Mouse (Mus musculus) kidney, embryonic 16.5 days (tissue): ENCODE data around the gene Fdx1. TPM values are rescaled to one million over a fixed set of nuclear protein-coding genes. Genes with fewer than 3 reads are reported as not detected.
A peak's percentile ranks its signal among the peaks of the same experiment; 100 is the strongest.

Source experiments
- ATAC-seq: fragments of 200-750 bp; cut with Nextera tagmentation; 2 replicates; pipeline ENCODE4 v1.8.0; 2017; ENCODE audit warnings: moderate TSS enrichment; ENCODE audit not compliant: low FRiP score, low TSS enrichment
- H3K27ac ChIP-seq: fragments of 300-500 bp; sonication (generic); 2 replicates; pipeline ENCODE4 v1.5.1; 2014; ENCODE audit warnings: low read length
- H3K27me3 ChIP-seq: fragments of 300-500 bp; sonication (generic); 2 replicates; pipeline ENCODE4 v1.6.1; 2014; ENCODE audit warnings: low read length, control low read depth, mixed read lengths; ENCODE audit not compliant: insufficient read depth
- H3K36me3 ChIP-seq: fragments of 300-500 bp; sonication (generic); 2 replicates; pipeline ENCODE4 v1.6.1; 2014; ENCODE audit warnings: low read length, control low read depth, mixed read lengths; ENCODE audit not compliant: insufficient read depth
- H3K4me1 ChIP-seq: fragments of 300-500 bp; sonication (generic); 2 replicates; pipeline ENCODE4 v1.6.1; 2014; ENCODE audit warnings: low read length, control low read depth, mixed read lengths; ENCODE audit not compliant: insufficient read depth
- H3K4me2 ChIP-seq: fragments of 300-500 bp; sonication (generic); replicated peaks from 2 replicates; pipeline ENCODE4 v1.6.1; 2014; ENCODE audit warnings: low read depth, low read length
- H3K4me3 ChIP-seq: fragments of 300-500 bp; sonication (generic); 2 replicates; pipeline ENCODE4 v1.5.1; 2014; ENCODE audit warnings: mild to moderate bottlenecking, low read length
- H3K9ac ChIP-seq: fragments of 300-500 bp; sonication (generic); replicated peaks from 2 replicates; pipeline ENCODE4 v1.6.1; 2014; ENCODE audit warnings: low read length
- H3K9me3 ChIP-seq: fragments of 300-500 bp; sonication (generic); 2 replicates; pipeline ENCODE4 v1.6.1; 2016; ENCODE audit warnings: low read length, control low read depth
- WGBS: fragments of 180-500 bp; shearing (Covaris S2); extraction: QIAGEN DNeasy Blood & Tissue Kit; methylation state at CpG from one replicate; pipeline ENCODE4 v1.1.7; 2014; 5-methylcytosine and 5-hydroxymethylcytosine counted together
- polyA plus RNA-seq: library from polyadenylated mRNA; unstranded; fragments of >200 nt; fragmentation: Nextera tagmentation; extraction: Ambion mirVana; gene quantifications from 2 replicates; pipeline ENCODE4 v1.2.1, GENCODE M21; 2015

Gene Fdx1
- polyA plus RNA-seq, 1 experiment from 2014 or later: 119 TPM

DNA sequence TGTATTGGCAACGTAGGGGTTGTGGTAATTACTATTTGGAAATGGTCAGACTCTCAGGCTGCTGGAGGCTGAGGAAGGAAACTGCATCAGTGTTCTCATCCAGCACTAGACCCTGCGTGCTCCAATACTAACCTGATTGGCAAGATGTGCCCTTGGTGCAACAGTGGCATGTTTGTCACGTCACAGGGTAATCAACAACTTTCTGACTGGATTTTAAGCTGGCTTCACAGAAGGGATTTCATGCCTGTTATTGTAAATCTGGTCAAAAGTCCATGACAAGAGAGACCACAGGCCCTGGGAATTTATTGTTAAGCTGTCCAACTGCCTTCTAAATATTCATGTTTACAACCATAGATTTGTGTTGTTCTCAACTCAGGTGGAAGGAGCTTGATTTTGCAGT is 13.1 kb downstream of the Fdx1 start:
- no peaks in the 10 kb centered on the region for H3K27me3 ChIP-seq
- no peak for ATAC-seq
- no peak overlapping the region for H3K4me3 ChIP-seq
- no peaks in the 10 kb centered on the region for H3K4me1 ChIP-seq
- H3K36me3 ChIP-seq: peaks cover 25% of the 10 kb centered on the region
- no peaks in the 10 kb centered on the region for H3K9me3 ChIP-seq
- no peak overlapping the region for H3K4me2 ChIP-seq
- no peak overlapping the region for H3K27ac ChIP-seq
- WGBS: 86% methylated on average over 3 of the region's 3 CpGs
- H3K9ac ChIP-seq: no peak overlapping the region

DNA sequence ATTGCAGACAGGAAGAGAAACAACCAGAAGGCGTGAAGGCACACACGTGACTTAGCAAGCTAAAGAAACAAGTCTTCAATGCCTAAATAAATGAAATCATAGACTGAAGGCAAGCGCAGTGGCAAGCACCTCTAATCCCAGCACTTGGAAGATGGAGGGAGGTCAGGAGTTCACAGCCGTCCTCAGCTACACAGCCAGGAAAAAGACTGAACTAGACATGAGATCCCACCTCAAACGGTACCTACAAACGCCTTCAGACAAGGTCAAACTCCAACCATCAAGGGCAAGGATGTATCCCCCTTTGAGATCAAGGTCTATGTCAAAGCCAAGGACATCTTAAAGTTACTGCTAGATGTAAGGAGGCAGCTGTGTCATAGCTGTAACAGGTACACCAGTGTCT is 19.4 kb downstream of the Fdx1 start:
- Histone ChIP-seq H3K9ac (no peak overlapping the region), H3K9me3 (no peaks in the 10 kb centered on the region), H3K27ac (no peak overlapping the region), H3K36me3 (peaks cover 33% of the 10 kb centered on the region), H3K4me2 (no peak overlapping the region), H3K4me1 (no peaks in the 10 kb centered on the region), H3K27me3 (no peaks in the 10 kb centered on the region), H3K4me3 (no peak overlapping the region)
- WGBS: 88% methylated on average over 6 of the region's 6 CpGs
- no peak for ATAC-seq

GRCm38 (mm10) chr9:51934641-51935040 is 28.7 kb downstream of the Fdx1 start:
- Histone ChIP-seq H3K9ac (no peak overlapping the region), H3K4me3 (no peak overlapping the region), H3K9me3 (no peaks in the 10 kb centered on the region), H3K4me1 (no peaks in the 10 kb centered on the region), H3K36me3 (no peaks in the 10 kb centered on the region), H3K27me3 (no peaks in the 10 kb centered on the region), H3K4me2 (no peak overlapping the region), H3K27ac (no peak overlapping the region)
- ATAC-seq: no peak
- 65% methylated on average over 1 of the region's 1 CpGs for WGBS

DNA sequence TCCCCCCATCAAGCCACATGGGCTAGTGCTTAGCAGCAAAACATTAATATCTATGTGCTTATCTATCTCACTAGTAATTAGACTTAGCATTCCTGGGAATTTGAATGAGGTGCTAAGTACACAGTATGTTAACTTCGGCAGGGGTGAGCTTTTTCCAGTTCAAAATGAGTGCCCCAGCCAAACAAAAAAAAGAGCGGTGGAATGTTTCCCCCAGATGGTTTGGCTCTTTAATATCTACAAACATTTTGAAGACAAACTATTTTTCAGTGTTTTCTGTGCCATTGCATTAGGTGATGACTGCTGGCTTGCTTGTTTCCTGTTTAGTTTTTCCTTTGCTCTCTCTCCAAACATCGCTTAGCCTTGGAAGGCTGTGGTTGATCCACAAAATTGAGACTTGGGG is 31.4 kb downstream of the Fdx1 start:
- Histone ChIP-seq H3K9me3 (no peaks in the 10 kb centered on the region), H3K9ac (no peak overlapping the region), H3K27ac (no peak overlapping the region), H3K4me2 (no peak overlapping the region), H3K36me3 (no peaks in the 10 kb centered on the region), H3K4me1 (0 out of 2 replicates have a peak, but pooled peaks cover 5% of the 10 kb centered on the region), H3K27me3 (no peaks in the 10 kb centered on the region), H3K4me3 (no peak overlapping the region)
- no peak for ATAC-seq
- WGBS: 79% methylated on average over 3 of the region's 3 CpGs

- no peaks in the 10 kb centered on the region for H3K27me3 ChIP-seq
- H3K4me2 ChIP-seq: no peak overlapping the region
- ATAC-seq: no peak
- no peak overlapping the region for H3K4me3 ChIP-seq
- 0 out of 2 replicates have a peak, but pooled peaks cover 5% of the 10 kb centered on the region for H3K4me1 ChIP-seq
- no peak overlapping the region for H3K9ac ChIP-seq
- H3K27ac ChIP-seq: no peak overlapping the region
- 93% methylated on average over 7 of the region's 7 CpGs for WGBS
- H3K36me3 ChIP-seq: no peaks in the 10 kb centered on the region
- H3K9me3 ChIP-seq: no peaks in the 10 kb centered on the region
Measured at GRCm38 (mm10) chr9:51931054-51931690, 32.2 kb downstream of the Fdx1 start.

GRCm38 (mm10) chr9:51929972-51930371 is 33.4 kb downstream of the Fdx1 start:
- no peaks in the 10 kb centered on the region for H3K27me3 ChIP-seq
- ATAC-seq: no peak
- 76% methylated on average over 5 of the region's 5 CpGs for WGBS

DNA sequence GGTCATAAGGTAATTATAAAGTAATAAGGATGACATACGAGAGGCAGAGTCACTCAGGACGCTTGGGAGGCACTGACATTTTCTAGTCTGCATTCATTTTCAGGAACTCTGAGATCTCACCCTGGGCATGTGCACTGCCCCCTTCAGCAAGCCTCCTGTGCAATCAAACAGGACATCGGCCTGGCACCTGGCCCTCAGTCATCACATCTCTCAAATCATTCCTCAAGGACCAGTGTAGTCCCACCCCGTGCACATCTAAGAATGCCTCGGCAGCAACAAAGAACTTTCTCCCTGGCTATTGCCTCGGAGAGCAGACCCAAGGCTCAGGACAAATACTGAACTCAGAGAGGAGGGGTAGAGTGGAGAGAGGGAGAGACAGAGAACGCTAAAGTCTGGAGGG is 34.7 kb downstream of the Fdx1 start:
- Histone ChIP-seq H3K4me1 (0 out of 2 replicates have a peak, but pooled peaks cover 5% of the 10 kb centered on the region), H3K4me3 (no peak overlapping the region), H3K27ac (no peak overlapping the region), H3K36me3 (no peaks in the 10 kb centered on the region), H3K9ac (no peak overlapping the region), H3K27me3 (no peaks in the 10 kb centered on the region), H3K4me2 (no peak overlapping the region), H3K9me3 (no peaks in the 10 kb centered on the region)
- ATAC-seq: no peak
- 51% methylated on average over 7 of the region's 7 CpGs for WGBS

More at GRCm38 (mm10) chr9:51929972-51930371, 33.4 kb downstream of the Fdx1 start:
- no peak overlapping the region for H3K27ac ChIP-seq
- 0 out of 2 replicates have a peak, but pooled peaks cover 5% of the 10 kb centered on the region for H3K4me1 ChIP-seq
- H3K9ac ChIP-seq: no peak overlapping the region
- H3K4me3 ChIP-seq: no peak overlapping the region
- H3K36me3 ChIP-seq: no peaks in the 10 kb centered on the region
- no peak overlapping the region for H3K4me2 ChIP-seq
- H3K9me3 ChIP-seq: no peaks in the 10 kb centered on the region

GRCm38 (mm10) chr9:51928116-51928515 is 35.2 kb downstream of the Fdx1 start:
- 0 out of 2 replicates have a peak, but pooled peaks cover 5% of the 10 kb centered on the region for H3K4me1 ChIP-seq
- peak overlapping the region; percentile 32; the same call in 1 of the 2 replicates for H3K4me2 ChIP-seq
- ATAC-seq: no peak
- no peak overlapping the region for H3K27ac ChIP-seq
- H3K4me3 ChIP-seq: no peak overlapping the region
- no peaks in the 10 kb centered on the region for H3K9me3 ChIP-seq
- no peaks in the 10 kb centered on the region for H3K27me3 ChIP-seq
- WGBS: 23% methylated on average over 10 of the region's 10 CpGs
- no peak overlapping the region for H3K9ac ChIP-seq
- H3K36me3 ChIP-seq: no peaks in the 10 kb centered on the region

- H3K9me3 ChIP-seq: no peaks in the 10 kb centered on the region
- H3K9ac ChIP-seq: no peak overlapping the region
- H3K4me1 ChIP-seq: 0 out of 2 replicates have a peak, but pooled peaks cover 5% of the 10 kb centered on the region
- no peaks in the 10 kb centered on the region for H3K36me3 ChIP-seq
- no peak overlapping the region for H3K27ac ChIP-seq
- ATAC-seq: no peak
- H3K4me3 ChIP-seq: no peak overlapping the region
- H3K27me3 ChIP-seq: no peaks in the 10 kb centered on the region
- H3K4me2 ChIP-seq: peak overlapping the region; percentile 32; the same call in 1 of the 2 replicates
- 39% methylated on average over 3 of the region's 3 CpGs for WGBS
Measured at GRCm38 (mm10) chr9:51927680-51928079, 35.7 kb downstream of the Fdx1 start.

- H3K27me3 ChIP-seq: no peaks in the 10 kb centered on the region
- no peak overlapping the region for H3K4me3 ChIP-seq
- WGBS: 95% methylated on average over 8 of the region's 8 CpGs
- H3K9ac ChIP-seq: no peak overlapping the region
- no peaks in the 10 kb centered on the region for H3K9me3 ChIP-seq
- no peak overlapping the region for H3K4me2 ChIP-seq
- ATAC-seq: no peak
- no peaks in the 10 kb centered on the region for H3K36me3 ChIP-seq
- 0 out of 2 replicates have a peak, but pooled peaks cover 5% of the 10 kb centered on the region for H3K4me1 ChIP-seq
- H3K27ac ChIP-seq: no peak overlapping the region
Measured at GRCm38 (mm10) chr9:51926629-51927028, 36.7 kb downstream of the Fdx1 start.
